Mouse (Mus musculus) testis, postnatal 10 days (tissue): ENCODE data around the gene Rhox4g.
"Not testable (repeated sequence)": the region's sequence is repeated elsewhere in the genome, so short reads cannot be mapped to it uniquely, and the experiment has no call there.

Experiments used
- DNase-seq: peaks from one replicate; pipeline ENCODE4 v3.0.0; 2021; ENCODE audit warnings: low spot score

The Rhox4g gene

DNA sequence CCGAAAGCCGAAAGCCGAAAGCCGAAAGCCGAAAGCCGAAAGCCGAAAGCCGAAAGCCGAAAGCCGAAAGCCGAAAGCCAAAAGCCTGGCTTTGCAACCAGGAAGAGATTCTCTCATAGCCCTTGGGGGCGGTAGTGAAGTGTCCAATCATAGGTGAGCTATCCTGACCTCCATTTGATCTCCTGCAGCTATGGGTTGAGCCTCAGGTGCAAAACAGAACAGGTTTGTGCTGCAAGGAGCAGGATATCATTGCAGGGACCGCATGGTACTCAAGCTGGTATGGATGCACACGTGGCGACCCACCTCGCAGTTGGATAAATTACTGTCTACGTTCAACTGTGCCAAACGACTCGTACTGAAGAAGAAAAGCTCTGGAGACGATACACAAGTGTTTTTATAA is at the start of gene Rhox4g:
Gene Rhox4g (minus strand): TSS at position 101 of the 400 bp plus-strand sequence.
- not testable (repeated sequence) for DNase-seq

GRCm38 (mm10) chrX:37692261-37692660 is 41.1 kb upstream of the Rhox4g start:
- DNase-seq = no peak

- DNase-seq = no peak
These were observed 32.0 kb upstream of the Rhox4g start for GRCm38 (mm10) chrX:37683031-37683715.

GRCm38 (mm10) chrX:37673177-37673576 is 22.1 kb upstream of the Rhox4g start, which contains the start of gene Rhox2h:
TSS of gene Rhox2h (minus strand) at chrX:37673277.
- DNase-seq = not testable (repeated sequence)

DNA sequence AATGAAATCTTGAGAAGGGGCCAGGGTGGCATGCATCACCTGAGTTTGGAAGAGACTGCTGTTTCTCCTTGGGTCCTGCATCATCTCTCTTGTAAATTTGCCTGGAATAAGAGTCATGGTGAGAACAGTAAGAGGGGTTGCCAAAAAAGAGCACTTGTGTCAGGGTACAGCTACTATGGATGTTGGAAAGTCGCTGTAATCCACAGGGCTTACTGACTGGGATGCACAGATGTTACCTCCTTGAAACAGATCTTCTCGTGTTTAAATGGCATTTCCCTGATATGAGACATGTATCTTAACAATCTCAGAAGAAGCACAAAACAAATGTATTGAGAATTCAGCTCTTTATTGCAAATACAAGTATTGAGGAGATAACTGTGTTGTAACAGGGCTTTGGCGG is 17.5 kb upstream of the Rhox4g start, which contains the start of gene Rhox3h:
Gene Rhox3h (minus strand): TSS at position 101 of the 400 bp plus-strand sequence.
- DNase-seq = not testable (repeated sequence)

DNA sequence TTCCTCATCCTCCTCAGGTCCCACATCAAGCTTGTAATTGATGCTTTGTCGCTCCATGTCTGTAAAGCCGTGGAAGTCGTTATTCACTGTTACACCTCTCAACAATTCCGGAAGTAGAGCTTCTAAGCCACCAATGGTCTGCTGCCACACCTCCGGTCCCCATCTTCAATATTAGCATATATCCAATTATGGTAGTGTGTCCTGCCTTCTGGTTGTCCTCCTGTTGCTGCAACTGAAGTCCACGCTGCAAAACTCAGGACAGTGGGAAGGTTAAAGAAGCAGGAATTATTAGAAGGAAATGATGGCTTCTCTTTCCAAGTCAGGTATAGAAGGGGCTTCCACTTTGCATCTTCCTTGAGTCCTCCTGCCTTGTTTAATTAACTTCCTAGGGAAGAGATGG is 7.8 kb downstream of the Rhox4g start, which contains the start of gene Rhox2g:
Gene Rhox2g (minus strand): TSS at position 101 of the 400 bp plus-strand sequence.
- DNase-seq = not testable (repeated sequence)

GRCm38 (mm10) chrX:37628512-37628911 is 22.6 kb downstream of the Rhox4g start, which contains the start of gene Rhox3g:
TSS of gene Rhox3g (minus strand) at chrX:37628612.
- not testable (repeated sequence) for DNase-seq

DNA sequence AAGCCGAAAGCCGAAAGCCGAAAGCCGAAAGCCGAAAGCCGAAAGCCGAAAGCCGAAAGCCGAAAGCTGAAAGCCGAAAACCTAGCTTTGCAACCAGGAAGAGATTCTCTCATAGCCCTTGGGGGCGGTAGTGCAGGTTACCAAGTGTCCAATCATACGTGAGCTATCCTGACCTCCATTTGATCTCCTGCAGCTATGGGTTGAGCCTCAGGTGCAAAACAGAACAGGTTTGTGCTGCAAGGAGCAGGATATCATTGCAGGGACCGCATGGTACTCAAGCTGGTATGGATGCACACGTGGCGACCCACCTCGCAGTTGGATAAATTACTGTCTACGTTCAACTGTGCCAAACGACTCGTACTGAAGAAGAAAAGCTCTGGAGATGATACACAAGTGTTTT is 43.5 kb downstream of the Rhox4g start, which contains the start of gene Rhox4f:
Gene Rhox4f (minus strand): TSS at position 101 of the 400 bp plus-strand sequence.
- not testable (repeated sequence) for DNase-seq
